Mouse (Mus musculus) gastrocnemius, postnatal 10 days (tissue): ENCODE results near the gene Casp14. TPM values are rescaled to one million over a fixed set of nuclear protein-coding genes. Genes with fewer than 3 reads are reported as not detected.
"Not testable (repeated sequence)": the region's sequence is repeated elsewhere in the genome, so short reads cannot be mapped to it uniquely, and the experiment has no call there.

ENCODE experiments used
- DNase-seq: peaks from one replicate; pipeline ENCODE4 v3.0.0; 2021; ENCODE audit warnings: mixed read lengths
- total RNA-seq, 2 experiments: library from RNA; stranded (reverse); gene quantifications; 2 replicates each; pipeline ENCODE4 v1.2.3; 2021

The Casp14 gene
- total RNA-seq, 2 experiments from 2014 or later: not detected

DNA sequence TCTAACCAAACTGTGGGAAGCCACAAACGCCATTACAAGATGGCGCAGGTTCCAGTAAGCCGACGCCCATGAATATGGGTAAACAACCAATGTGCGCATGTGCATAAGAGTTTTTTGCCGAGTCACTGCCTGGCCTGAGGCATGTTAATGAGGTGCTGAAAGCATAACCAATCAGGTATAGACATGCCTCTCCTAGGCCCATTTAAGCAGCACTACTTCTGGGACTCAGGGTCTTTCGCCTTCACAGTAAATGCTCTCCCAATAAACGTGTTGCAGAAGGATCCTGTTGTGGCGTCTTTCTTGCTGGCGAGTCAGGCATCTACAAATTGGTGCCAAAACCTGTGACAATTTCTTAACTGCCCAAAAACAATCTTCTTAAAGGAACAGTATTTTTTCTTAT is 51.4 kb downstream of the Casp14 start:
- not testable (repeated sequence) for DNase-seq

DNA sequence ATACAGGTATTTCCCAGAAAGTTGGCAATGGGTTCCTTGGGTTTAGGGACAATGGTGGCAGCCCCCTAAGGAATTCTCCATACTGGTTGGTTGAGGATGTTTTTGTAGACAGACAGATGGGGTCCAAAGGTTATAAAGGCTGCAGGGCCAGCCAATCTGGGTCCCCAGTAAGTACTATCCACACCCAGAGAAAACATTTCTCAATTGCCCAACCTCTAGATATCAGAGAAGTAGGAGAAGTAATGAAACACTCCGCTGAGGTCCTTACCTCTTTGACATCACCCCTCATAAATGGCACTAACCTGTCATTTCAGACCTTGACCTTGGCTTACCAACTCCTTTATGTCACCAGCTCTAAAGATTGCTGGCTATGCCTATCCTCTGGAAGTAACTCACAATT is 53.5 kb downstream of the Casp14 start:
- DNase-seq: no peak

Other genes starting within 250 kb of the Casp14 start
- gene Olfr1358, start 200.9 kb downstream of the Casp14 start, total RNA-seq: not detected
- 10 to 100 TPM; 18.0 to 19.2 TPM for gene Ilvbl, start 143.9 kb downstream of the Casp14 start, total RNA-seq
- gene Syde1, start 126.3 kb downstream of the Casp14 start, total RNA-seq: 10 to 100 TPM; 10.3 to 12.8 TPM
- gene Olfr1357, start 100.2 kb downstream of the Casp14 start, total RNA-seq: not detected
- not detected for gene Ccdc105, start 34.8 kb upstream of the Casp14 start, total RNA-seq
- gene Slc1a6, start 62.2 kb upstream of the Casp14 start, total RNA-seq: under 1 TPM in 1 of 2 experiments, not detected in 1; 0.14 TPM
- gene Olfr1356, start 133.9 kb upstream of the Casp14 start, total RNA-seq: not detected
- gene Olfr1355, start 157.2 kb upstream of the Casp14 start, total RNA-seq: not detected
- not detected for gene Olfr1354, start 194.9 kb upstream of the Casp14 start, total RNA-seq
- not detected for gene Olfr8, start 232.3 kb upstream of the Casp14 start, total RNA-seq
- gene Olfr1353, start 245.0 kb upstream of the Casp14 start, total RNA-seq: not detected